Mouse (Mus musculus) kidney, postnatal 4 days (tissue): Measurements from ENCODE around the gene Nsun2.
"Not testable (repeated sequence)": the region's sequence is repeated elsewhere in the genome, so short reads cannot be mapped to it uniquely, and the experiment has no call there.

Experiments
- DNase-seq, 2 experiments: peaks; one replicate each; pipeline ENCODE4 v3.0.0; 2021; ENCODE audit warnings: mixed read lengths in 2 of 2

Gene Nsun2

DNA sequence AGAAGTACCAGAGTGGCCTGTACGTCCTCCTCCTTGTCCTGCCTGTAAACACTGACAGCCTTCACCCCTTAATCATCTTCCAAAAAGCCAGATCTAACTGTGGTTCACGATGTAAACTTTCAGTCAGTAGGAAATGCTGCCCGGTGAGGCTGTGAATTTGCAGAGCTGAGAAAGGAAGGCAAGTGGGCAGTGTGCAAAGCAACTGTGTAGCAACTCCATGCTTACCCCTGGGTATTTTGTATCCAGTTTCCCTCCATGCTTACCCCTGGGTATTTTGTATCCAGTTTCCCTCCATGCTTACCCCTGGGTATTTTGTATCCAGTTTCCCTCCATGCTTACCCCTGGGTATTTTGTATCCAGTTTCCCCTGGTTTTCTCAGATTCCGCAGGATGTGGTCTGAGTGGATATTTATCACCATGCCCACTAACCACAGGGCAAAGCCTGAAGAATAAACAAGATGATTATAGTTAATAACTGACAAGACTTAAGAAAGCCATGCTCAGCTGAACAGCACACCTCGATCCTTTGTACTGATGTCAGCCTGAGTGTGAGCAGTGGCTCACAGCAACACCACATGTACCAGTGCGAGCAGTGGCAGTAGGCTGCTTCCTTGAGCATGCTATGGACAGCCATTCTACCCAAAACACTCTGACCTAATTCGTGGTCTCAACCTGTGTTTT lies 61.2 kb downstream of the Nsun2 start:
- peak in 1 of 2 experiments; percentile 16 for DNase-seq

DNA sequence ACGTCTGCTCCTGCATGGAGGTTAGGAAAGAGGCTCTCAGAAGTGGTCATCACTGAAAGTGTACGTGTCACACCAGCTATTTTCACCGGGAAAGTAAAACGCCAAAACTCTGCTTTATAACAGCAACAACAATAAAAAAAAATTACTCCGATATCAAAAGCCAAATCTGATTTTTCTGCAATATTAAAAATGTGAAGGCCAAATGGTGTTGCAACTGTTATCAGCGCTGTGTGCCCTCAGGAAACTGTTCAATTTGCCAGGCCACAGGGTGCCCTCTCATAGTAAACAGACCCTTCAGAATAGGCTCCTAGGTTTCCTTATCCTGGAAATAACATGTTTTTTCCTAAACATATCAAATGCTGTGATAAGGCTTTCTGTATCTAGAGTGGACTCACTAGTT lies 62.4 kb downstream of the Nsun2 start:
- DNase-seq = no peak

DNA sequence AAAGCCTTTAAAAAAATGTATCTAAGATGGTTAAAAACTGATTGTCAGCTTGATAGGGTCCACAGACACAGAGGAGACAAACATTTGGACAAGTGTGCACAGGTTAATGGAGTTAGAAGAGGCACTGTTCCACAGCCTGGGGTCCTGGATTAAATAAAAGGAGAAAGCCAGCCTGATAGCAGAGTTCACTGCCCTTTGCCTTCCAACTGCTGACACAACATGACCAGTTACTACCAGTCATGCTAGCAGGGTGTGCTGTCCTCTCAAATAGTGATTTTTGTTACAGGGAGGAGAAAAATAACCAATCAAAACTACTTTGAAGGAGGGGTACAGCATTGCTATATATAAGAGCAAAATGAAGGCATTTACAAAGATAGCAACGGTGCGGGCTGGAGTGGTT lies 63.0 kb downstream of the Nsun2 start:
- DNase-seq = no peak

DNA sequence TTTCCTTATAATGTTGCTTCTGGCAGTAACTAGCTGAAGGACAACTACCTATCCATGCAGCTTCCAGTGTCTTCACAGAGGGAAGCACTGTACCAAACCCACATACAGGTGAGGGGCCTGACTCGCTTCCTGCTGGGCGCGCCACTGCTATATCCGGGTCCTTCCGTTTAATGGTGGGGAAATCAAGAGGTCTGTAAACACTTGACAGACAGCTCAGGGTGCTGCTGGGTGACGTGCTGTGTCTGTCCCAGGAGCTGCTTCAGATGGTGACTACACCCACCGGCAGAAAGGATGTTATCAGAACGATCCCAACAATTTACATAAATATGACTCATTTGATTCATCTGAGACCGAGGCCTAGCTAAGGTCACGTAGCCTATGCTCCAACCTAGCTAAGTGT lies 65.3 kb downstream of the Nsun2 start:
- DNase-seq = no peak

DNA sequence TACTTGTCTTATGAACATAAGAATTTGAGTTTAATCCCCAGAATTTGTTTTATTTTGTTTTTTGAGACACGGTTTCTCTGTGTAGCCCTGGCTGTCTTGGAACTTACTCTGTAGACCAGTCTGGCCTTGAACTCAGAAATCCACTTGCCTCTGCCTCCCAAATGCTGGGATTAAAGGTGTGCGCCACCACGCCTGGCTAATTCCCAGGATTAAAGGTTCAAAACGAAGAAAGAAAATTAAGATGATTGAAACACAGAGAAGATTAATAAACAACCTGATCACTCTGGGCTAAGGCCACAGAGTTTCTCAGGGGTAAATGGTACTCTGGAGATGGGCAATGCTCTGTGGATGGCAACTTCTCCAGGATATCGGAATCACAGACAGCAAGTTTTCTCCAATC lies 67.3 kb downstream of the Nsun2 start:
- DNase-seq = not testable (repeated sequence)

DNA sequence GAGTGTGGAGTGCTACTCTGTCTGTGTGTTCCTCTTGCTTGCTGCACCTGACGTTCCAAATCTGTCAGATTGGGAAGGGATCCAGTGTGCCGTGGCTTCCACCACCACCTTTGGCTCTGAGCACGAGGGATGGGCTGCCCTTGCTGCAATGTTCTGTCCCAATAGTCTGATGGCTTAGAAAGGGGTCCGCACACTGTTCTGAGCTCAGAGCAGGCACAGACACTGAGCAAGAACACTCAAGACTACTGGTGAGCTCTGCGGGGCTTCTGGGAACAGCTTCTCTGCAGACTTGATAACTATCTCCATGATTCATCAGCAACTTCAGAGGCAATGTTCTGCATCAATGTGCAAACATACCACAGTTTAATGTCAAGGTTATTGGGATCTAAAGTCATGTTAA lies 67.8 kb downstream of the Nsun2 start:
- no peak for DNase-seq

DNA sequence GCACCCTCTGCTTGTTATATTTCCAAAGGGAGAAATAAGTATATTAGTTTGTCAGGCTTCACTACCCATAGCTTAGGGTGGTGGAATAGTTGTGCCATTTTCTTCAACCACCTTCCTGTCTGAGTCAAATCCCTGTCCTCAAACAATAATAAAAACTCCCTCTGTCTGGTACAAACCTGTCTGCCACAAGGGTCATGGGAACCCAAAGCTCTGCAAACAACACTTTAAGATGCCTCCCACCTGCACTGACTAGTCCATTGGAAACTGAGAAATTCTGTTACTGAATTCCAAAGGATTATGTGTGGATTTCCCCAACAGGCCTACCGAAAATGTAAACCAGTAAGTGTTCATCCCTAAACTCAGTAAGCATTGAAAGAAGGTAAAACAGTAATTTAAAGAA lies 71.1 kb downstream of the Nsun2 start:
- no peak for DNase-seq

DNA sequence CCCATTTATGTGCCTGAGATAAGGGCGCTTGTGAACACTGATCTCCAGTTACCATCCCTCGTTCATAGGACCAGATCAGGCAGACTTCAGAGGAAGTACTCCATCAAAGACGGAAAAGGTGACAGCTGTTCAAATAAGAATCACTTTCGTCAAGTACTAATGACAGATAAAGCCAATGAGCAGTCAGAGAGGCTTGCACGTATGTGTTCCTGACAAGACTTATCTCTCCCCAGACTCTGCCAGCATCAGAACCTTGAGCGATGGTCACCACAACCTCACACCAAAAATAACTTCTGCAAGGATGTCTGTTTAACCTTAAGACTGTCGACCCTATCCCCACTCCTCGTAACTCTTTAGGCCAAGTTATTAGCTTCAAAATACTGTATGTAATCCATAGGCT lies 75.2 kb downstream of the Nsun2 start:
- DNase-seq = no peak

DNA sequence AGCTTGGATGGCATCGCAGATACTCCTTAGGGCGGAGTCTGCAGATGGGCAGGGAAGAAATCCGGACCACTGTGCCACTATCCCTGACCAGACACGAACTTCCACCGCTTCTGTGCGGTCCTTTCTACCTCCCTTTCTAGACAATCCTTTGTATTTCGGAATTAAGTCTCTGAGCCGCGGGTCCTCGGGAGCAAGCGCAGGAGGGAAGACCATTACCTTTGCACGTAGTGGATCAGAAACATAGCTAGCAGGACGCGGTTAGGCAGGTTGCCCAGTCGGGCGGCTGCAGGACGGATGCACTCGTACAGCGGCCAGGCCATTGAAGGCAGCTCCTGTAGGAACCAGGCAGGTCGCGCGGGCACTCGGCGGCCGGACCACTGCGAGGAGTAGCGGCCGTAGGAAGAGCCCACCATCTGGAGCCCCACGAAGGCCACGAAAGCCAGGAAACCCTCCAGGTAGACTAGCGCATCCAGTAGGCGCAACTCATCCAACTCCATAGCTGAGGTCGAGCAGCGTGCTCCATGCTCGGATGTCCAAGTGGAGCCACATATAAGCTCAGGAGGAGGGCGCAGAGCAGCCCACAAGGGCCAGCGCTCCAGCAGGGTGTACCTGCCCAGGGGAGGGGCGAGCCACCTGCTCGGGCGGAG lies 77.3 kb downstream of the Nsun2 start:
- peak; percentile 60 to 71 for DNase-seq

DNA sequence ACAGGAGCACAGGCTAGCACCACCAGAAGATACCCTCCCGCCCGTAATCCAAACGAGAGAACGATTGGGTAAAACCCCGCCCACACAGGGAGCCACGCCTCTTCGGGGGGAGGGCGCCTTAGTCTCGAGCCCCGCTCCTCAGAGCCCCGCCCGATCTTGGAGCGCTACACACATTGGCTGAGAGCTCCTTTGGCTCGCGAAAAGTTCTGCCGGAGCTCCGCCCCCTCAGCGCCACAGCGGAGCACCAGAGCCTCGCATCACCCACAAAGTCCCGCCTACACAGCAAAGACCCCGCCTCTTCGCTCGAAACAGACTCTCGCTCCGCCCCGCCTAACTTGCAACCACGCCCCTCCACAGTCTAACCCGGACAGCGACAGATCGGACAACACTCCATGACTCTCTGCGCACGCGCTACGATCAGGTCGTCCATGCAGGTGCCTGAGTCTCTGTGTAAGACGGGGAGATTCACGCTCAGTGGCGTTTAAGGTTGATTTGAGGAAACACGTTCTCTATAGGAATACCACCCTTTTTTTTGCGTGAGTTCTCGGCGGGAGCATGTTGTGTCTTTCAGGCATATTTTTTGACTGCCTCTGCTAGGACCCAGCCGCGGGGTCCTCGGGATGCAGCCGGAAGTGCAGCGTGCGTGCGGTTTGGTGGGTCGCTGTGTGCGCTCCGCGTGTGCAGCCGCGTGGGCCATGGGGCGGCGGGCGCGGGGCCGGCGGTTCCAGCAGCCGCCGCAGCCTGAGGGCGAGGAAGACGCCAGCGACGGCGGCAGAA lies 78.0 kb downstream of the Nsun2 start, which contains the start of gene Srd5a1:
Srd5a1 (minus strand) TSS at position 45 of the 777 bp plus-strand sequence.
- peak; percentile 99 to 100 for DNase-seq

DNA sequence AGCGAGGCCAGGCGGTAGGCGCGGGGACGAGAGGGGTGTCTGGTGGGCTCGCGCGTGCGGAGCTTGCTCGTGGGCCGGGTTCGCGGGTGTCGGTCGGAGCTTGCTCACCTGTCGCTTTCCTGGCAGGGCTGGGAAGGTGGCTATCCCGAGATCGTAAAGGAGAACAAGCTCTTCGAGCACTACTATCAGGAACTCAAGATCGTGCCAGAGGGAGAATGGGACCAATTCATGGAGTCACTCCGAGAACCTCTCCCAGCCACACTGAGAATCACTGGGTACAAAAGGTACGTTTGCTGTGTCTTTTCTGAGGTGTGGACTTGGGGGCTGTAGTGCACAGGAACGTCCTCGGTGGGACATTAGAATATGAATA lies 78.6 kb downstream of the Nsun2 start:
- no peak for DNase-seq

DNA sequence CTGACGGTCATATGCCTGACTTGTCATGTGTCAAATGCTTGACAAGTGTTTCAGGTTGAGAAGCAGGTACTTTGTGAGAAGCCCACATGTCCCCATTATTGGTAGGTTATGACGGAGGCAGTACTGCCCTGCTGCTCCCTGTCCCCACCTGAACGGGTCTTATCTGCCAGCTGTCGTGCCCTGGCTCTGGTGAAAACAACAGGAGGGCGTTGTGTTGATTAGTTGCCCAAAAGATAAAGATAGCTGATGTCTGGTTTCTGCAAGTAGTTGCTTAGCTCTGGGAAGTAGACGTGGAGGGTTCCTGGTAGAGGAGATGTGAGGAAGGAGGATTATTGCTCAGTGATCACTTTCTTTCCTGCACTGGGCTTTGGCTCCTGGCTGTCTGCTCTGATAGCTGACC lies 83.2 kb downstream of the Nsun2 start:
- no peak for DNase-seq

DNA sequence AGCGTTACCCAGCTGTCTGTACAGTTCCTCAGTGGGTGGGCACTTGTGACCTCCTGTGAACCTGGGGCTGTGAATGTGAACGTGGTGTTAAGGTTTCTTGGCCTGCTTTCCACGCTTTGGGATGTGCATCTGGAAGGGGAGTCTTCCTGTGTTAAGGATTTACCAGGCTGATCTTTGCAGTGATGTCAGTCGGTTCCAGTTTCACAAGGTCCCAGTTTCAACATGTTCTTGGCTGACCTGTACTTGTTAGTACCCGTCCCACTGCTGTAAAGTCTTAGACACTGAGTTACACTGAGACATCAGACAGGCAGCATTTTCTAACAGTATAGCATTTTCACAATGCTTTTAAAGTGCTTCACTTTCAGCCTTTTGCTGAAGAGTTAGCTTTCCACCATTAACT lies 90.3 kb downstream of the Nsun2 start:
- no peak for DNase-seq

DNA sequence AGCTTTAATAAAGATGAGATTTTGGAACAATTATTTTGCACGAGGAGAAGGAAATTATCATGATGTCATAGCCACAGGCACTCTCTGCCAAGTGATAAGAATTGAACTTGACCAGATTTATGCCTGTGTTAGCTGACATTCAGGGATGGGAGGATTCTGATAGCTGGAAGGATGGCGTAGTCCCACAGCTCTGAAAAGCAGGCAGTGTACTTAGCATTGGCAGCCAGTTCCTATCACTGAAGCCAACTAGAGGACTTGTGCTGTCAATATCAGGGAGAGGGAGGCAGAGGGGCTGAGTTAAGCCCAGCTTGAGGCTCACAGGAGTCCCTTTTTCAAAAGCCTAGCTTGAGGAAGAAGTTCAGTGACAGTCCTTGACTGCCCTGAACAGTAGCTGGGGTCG lies 91.0 kb downstream of the Nsun2 start:
- DNase-seq = no peak

DNA sequence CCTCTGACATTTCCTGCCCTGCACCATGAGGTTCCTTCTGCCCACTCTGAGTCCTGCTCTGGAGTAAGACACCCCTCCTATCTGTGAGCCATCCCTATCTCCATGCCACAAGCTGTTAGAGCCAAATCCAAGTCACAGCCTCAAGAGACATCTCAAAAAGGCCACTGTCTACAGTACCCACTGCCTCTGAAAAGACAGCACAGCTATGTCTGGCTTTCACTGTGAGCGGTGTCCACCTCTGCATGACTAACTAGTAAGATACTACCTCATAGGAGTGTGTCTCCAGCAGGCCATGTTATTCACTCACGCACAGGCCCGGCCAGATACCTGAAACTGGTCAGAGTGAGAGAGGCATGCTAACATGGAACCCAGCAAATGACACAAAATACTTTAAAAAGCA lies 94.4 kb downstream of the Nsun2 start:
- no peak for DNase-seq

DNA sequence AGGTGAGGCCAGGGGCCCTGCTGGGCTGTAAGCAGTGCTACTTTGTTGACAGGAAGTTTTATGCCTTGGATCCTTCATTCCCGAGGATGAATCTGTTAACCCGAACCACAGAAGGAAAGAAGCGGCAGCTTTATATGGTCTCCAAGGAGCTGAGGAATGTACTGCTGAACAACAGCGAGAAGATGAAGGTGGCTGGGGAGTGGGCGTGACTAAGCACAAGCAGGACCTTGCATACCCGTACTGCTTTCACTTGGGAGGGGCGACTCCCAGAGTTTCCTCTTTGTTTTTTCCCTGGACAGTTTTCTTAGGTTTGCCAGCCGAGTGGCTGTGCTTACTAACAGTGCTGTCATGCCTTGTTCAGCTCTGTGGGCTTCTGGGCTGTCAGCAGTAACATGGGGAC lies 97.0 kb downstream of the Nsun2 start:
- no peak for DNase-seq

DNA sequence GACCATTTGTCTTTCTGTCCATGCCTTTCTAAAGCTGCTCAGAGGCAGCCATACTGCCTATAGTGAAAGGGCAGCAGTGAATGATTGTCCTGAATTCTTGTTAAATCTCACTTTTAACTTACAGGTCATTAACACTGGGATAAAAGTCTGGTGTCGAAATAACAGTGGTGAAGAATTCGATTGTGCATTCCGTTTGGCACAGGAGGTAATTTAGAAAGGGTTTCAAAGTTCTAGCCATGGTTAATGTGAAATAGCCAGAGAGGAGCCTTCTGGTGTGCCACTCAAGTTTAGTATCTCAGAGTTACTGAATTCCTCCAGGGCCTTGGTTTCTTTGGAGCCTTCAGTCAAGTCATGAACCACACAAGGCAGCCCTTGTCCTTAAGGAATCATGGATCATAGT lies 97.6 kb downstream of the Nsun2 start:
- DNase-seq = no peak

DNA sequence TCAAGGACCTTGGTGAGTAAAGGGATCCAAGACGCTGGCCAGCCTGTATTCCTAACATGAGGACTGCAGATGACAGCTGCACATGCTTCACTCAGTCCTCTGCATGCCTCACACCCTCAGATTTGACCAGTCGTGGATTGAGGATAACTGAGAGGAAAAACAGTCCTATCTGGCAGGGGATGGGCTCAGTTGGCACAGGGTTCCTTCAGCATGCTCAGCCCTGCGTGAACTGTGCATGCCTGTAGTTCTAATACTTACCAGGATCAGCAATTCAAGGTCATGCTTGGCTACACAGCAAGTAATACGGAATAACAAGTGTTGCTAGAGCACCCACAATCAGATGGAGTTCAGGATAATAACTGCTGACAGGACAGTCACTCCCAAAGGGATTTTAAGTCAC lies 98.1 kb downstream of the Nsun2 start:
- no peak for DNase-seq

DNA sequence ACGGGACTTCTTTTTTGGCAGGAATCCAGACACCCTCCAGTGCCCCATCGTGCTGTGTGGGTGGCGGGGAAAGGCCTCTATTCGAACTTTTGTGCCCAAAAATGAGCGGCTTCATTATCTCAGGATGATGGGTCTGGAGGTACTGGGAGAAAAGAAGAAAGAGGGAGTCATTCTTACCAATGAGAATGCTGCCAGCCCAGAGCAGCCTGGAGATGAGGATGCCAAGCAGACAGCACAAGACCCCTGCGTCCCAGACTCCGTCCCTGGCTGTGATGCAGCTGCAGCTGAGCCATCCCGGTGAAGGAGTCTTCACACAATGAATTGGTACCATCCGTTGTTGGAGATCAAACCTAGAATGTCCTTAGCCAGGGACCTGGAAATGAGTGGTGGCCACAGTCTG lies 100.0 kb downstream of the Nsun2 start:
- DNase-seq = no peak

DNA sequence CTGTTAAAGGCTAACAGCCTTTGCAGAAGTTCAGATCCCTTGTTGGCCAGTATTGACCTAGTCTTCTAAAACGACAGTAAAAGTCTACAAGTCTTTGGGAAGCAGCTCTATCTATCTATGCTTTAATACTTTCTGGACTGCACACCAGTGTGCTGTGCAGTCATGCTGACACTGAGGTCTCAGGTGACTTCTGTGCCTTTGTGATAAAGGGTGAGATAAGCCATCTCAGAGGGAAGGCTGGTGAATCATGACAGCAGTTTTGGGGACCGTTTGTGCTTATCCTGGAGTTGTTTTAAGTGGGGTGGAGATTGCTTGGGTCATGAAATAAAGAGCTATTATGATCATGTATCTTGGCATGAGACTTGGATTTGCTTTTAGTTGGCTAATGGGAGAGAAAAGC lies 100.4 kb downstream of the Nsun2 start:
- no peak for DNase-seq

DNA sequence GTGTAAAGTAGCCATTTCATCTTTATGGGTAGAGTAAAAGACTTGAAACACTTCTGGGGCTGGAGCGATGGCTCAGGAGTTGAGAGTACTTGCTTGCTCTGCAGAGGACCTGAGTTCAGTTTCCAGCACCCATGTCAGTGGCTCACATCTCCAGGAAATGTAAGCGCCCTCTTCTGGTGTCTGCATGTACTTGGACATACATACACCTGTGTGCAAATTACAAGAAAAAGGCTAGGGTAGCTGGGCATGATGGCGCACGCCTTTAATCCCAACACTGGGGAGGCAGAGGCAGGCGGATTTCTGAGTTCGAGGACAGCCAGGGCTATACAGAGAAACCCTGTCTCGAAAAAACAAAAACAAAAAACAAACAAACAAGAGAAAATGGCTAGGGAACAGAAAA lies 102.3 kb downstream of the Nsun2 start:
- DNase-seq = not testable (repeated sequence)

DNA sequence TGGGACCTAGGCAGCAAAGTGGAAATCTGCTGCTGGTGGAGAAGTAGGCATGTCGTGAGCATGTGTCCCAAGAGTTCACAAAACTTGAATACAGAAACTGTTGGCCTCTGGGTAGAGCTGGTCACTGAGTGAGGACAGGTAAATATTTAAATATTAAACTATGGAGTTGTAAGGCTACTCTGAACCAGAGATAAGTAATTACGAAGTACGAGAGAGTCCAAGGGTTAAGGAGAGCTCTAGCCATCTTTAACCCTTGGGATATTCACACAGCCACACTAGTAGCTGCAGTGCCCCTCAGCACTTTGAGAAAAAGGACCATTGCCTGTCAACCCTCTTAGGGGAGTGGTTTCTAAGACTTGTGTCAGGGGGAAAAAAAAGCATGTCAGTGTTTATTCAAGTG lies 102.8 kb downstream of the Nsun2 start:
- no peak for DNase-seq

DNA sequence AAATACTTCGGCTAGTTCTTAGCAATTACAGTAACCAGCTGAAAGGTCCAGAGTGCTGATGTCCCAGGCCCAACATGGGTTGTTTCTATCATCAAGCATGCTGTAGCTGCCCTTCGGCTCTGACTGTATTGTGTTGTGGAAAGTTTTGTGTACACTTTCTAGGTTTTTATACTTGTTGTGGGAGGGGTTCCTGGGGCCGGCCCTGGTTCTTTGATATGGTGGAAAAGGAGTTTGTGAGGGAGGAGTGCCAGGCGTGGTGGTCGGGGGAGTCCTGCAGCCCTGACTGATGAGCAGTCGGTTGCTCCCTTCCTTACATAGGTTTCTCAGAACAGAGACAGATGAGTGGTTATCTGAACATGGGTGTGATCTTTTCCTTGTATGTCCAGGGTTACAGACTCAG lies 103.3 kb downstream of the Nsun2 start:
- no peak for DNase-seq

DNA sequence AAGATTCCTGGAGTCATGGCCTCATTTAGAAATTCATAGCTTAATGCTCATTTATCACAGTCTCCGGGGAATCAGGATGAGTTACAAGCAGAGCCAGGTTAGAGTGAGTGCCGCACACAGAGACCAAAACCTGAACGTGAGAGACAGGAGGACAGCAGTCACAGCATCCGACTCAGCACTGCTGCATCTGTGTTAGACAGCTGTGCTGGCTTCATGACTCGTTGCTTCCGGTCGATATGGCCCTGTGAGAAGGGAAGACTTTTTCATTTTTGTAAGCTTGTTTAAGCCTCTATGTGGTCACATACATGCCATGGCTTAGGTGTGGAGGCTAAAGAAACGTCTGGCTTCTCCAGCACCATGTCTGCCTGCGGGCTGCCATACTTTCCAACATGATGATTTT lies 104.1 kb downstream of the Nsun2 start:
- no peak for DNase-seq
